Mouse (Mus musculus): ENCODE data around the gene H2-M10.6.
"Not testable (repeated sequence)": the region's sequence is repeated elsewhere in the genome, so short reads cannot be mapped to it uniquely, and the experiment has no call there.

H2-M10.6 gene

GRCm38 (mm10) chr17:36811871-36812270 is at the start of gene H2-M10.6:
TSS of gene H2-M10.6 (plus strand) at chr17:36812171.
- no peak for DNase-seq

DNA sequence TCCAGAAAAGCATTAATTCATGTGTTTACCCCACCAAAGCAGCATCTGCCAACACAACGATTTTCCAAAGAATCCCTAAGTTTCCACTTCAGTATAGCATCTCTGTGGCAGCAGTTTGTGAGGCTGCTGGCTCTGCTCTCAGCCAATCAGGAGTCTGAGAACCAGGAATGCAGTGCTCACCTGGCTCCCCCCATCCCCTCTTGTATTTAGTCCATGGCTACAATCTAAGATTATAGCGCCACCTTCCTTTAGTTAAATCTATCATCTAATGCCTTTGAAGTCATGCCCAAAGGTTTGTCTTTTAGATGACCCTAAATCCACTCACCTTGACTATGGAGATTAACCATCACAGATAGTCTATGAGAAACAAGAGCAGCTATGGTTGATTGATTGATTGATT is 48.2 kb upstream of the H2-M10.6 start:
- DNase-seq: no peak

DNA sequence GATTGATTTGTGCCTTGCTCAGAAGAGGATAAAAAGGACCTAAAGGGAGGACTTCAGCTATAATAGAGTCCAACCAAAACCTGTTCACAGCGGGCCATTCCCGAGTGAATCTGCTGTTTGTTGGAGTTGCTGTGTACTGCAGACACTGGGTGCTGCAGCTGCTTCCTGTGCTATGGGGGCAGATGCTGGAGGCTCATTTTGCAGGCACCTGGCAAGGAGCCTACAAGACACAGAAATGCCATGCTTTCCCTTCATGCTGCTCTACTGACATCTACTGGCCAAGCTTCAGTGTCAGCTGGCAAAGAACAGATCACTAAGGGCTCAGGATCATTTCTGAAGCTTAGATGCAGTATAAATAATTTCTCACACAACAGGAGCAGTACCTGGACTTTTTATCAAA is 47.7 kb upstream of the H2-M10.6 start:
- peak; percentile 13 to 14 for DNase-seq

GRCm38 (mm10) chr17:36765403-36765802 is 46.6 kb upstream of the H2-M10.6 start:
- not testable (repeated sequence) for DNase-seq

DNA sequence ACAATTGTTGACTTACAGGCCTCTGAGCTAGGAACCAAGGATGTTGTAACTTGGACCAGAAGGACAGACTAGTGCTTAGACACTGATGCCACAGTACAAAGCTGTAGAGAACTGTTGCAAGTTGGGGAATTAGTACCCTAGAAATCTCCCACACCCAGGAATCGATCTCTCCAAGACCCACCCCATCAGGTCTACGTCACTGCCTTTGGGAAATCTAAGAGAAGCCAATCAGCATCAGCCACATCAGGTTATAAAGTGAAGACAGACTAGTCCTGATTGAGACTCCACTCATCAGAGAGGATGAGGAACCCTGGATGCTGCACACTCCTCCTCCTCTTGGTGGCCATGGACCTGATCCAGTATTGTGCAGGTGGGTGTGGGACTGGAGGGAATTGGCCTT is 39.4 kb upstream of the H2-M10.6 start, which contains the start of gene H2-M10.5:
Gene H2-M10.5 (plus strand): TSS at position 301 of the 400 bp plus-strand sequence.
- DNase-seq: not testable (repeated sequence)

GRCm38 (mm10) chr17:36781533-36781932 is 30.4 kb upstream of the H2-M10.6 start:
- DNase-seq: no peak

DNA sequence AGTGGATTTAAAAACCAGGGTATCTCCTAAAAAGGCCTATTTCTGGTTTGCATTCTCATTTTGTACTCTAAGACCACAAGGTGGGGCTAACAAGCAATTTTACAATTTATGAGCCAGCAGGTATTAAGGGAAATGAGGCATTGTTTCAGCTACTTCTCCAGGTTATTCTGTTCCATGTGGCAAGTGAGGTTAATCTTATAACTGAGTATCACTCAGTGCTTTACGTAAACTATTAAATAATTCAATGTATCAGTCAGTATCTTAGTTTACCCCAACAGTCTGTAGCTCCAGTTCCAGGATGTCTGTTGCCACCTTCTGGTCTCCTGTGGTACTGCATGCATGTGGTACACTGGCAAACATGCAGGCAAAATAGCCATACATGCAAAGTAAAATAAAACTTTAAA is 25.5 kb upstream of the H2-M10.6 start:
- DNase-seq: peak; percentile 21 to 30

DNA sequence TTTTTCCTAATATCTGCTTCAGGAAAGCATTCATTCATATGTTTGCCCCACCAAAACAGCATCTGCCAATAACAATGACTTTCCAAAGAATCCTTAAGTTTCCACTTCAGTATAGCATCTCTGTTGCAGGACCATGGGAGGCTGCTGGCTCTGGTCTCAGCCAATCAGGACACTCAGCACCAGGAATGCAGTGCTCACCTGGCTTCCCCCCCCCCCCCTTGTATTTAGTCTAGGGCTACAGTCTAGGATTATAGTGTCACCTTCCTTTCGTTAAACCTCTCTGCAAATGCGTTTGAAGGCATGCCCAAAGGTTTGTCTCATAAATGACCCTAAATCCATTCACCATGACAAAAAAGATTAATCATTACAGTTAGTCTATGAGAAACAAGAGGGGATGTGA is 23.6 kb upstream of the H2-M10.6 start:
- no peak for DNase-seq

DNA sequence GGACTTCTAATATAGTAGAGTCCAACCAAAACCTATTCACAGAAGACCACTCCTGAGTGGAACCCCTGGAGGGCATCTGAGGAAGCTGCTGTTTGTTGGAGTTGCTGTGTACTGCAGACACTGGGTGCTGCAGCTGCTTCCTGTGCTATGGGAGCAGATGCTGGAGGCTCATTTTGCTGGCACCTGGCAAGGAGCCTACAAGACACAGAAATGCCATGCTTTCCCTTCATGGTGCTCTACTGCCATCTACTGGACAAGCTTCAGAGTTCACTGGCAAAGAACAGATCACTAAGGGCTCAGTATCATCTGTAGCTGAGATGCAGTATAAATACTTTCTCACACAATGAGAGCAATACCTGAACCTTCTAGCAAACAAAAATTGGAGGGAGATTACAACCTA is 23.2 kb upstream of the H2-M10.6 start:
- peak; percentile 74 for DNase-seq

- DNase-seq: no peak
Measured at GRCm38 (mm10) chr17:36799493-36799892, 12.5 kb upstream of the H2-M10.6 start.

DNA sequence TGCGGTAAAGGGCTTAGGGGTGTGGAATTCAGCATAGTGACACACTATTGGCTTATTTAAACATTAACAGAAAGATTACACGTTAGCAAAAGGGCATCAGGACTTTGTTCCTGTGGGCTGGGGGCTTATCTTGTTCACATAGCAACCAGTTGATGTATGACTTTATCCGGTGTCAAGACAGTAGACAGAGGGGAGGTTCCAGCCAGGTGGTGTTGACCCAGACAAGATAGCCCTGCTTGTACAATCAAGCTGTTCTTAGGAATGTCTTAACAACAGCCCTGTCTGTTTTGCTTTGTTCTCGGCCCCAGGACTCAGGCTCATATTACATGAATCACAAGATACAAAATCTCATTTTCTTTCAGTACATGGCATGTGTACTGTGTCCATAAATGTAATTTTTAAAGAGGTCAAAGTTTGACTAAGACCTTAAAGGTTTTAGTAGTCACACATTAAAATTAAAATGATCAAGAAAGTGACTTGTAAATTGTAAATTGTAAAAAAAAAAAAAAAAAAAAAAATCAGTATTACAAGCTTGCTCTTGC is 12.0 kb upstream of the H2-M10.6 start:
- not testable (repeated sequence) for DNase-seq

DNA sequence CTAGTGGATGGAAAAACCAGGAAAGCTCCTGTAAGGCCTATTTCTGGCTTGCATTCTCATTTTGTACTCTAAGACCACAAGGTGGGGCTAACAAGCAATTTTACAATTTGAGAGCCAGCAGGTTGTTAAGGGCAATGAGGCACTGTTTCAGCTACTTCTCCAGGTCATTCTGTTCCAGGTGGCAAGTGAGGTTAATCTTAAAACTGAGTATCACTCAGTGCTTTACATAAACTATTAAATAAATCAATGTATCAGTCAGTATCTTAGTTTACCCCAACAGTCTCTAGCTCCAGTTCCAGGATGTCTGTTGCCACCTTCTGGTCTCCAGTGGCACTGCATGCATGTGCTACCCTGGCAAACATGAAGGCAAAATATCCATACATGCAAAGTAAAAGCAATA is 12.0 kb downstream of the H2-M10.6 start:
- peak; percentile 35 to 53 for DNase-seq

DNA sequence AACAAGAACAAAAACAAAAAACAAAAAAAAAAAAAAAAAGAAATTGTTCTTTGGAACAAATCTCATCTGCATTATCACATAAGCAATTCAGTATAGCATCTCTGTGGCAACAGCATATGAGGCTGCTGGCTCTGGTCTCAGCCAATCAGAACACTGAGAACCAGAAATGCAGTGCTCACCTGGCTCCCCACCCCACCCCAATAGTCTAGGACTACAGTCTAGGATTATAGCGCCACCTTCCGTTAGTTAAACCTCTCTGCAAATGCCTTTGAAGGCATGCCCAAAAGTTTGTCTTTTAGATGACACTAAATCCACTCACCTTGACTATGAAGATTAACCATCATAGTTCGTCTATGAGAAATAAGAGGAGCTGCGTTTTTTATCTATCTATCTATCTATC is 13.6 kb downstream of the H2-M10.6 start:
- peak in 1 of 2 experiments; percentile 48 for DNase-seq

DNA sequence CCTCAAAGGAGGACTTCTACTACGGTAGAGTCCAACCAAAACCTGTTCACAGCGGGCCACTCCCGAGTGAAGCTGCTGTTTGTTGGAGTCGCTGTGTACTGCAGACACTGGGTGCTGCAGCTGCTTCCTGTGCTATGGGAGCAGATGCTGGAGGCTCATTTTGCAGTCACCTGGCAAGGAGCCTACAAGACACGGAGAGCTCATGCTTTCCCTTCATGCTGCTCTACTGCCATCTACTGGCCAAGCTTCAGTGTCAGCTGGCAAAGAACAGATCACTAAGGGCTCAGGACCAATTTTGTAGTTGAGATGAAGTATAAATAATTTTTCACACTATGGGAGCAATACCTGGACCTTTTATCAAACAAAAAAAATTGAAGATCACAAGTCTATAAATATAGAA is 14.0 kb downstream of the H2-M10.6 start:
- DNase-seq: peak; percentile 85 to 91

- no peak for DNase-seq
Measured at GRCm38 (mm10) chr17:36828488-36828887, 16.5 kb downstream of the H2-M10.6 start.

DNA sequence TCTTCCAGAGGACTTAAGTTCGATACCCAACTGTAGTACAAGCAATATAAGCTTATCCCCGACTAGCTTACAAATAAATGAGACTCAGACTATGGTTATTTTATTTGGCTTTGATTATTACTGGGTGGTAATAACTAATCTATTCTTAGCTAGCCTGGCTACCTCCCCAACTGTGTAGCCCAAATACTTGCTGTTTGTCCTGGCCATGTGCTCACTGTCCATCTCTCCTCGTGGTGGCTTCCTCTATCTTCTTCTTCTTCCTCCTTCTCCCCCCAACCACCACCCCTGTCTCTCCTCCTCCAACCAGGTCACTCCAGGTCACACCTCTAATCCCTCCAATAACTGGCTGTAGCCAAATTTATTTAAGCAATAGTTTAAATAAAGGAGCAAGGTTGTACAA is 18.5 kb downstream of the H2-M10.6 start:
- no peak for DNase-seq

DNA sequence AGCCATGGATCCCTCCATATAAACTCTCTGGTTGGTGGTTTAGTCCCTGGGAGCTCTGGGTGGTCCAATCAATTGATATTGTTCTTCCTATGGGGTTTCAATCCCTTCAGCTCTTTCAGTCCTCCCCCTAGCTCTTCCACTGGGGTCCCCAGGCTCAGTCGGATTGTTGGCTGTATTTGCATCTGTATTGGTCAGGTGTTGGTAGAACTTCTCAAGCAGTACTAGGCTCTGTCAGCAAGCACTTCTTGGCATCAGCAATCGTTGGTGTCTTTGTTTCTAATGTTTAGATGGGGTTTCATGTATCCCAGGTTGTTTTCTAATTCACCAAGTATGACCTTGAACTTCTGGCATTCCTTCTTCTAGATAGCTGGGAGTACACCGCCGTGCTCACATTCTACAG is 20.7 kb downstream of the H2-M10.6 start:
- no peak for DNase-seq

DNA sequence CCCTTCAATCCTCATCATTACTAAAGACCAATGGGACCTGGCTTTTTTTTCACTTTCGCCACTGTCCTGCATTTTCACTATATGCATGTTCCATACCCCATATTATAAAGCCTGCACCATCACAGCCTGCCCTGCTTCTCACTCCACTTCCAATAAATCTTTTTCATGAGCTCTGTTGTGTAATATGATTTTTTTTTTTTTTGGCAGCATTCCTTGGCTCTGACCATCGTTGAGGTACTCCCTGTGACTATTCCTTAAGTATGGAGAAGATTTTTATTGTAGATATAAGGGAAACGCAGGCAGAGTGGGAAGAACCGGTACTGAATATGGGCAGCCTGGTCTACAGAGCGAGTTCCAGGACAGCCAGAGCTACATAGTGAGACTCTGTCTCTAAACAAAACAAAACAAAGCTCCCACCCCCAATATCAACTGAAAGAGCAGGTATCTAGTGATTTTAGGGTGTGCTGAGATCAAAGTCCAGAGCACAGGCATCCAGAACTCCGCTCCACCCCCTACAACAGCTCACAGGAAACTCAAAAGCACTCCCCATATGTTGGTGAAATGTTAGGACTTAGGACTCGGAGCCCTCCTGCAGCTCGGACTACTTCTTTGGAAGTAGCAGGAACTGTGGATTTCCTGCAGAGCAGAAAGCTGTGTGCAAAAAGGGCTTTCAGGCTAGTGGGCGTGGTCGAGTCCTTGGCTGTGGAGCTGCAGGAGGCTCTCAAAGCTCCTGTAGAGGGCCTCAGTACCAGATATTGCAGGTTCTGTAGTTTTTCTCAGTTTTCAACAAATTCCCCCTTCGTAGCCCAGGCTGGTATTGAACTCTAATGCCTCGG is 23.8 kb downstream of the H2-M10.6 start:
- DNase-seq: peak; percentile 55 to 64

DNA sequence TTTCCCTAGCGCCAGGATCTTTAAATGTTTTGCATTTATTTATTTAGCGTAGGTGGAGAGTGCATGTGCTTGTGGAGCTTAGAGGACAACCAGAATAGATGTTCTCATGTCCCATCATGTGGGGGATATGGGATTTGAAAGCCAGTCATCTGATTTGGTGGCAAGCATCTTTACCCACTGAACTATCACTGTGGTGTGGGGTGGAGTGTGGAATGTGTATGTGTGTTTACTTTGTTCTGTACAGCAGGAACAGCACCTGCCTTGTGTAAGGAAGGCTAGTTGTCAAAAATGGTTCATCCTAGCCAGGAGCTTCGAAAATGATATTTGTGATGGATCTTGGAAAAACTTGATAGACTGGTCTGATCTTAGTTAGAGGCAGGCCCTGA is 24.4 kb downstream of the H2-M10.6 start:
- DNase-seq: no peak

- DNase-seq: peak; percentile 96 to 98
Measured at GRCm38 (mm10) chr17:36836874-36837647, 25.1 kb downstream of the H2-M10.6 start, which contains the start of gene Trim26. TSS of gene Trim26 (plus strand) at chr17:36837134.

GRCm38 (mm10) chr17:36839001-36839400 is 27.0 kb downstream of the H2-M10.6 start:
- DNase-seq: no peak

DNA sequence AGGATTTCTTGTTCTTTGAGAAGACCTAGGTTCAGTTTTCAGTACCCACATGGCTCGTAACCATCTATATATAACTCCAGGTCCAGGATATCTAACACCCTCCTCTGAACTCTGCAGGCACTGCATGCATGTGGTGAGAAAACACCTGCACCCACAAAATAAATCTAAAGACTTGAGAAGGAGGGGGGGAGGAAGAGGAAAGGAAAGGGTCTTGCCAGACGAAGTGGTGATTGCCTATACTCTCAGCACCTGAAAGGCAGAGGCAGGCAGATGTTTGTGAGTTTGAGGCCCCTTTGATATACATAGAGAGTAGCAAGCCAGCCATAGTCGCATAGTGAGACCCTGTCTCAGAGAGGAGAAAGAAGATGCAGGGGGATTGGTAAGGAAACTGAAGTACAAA is 28.0 kb downstream of the H2-M10.6 start:
- no peak for DNase-seq

GRCm38 (mm10) chr17:36840961-36841445 is 29.0 kb downstream of the H2-M10.6 start:
- DNase-seq: no peak

Data from cerebellum, adult 18-20 months (tissue).